Mouse (Mus musculus): ENCODE data around the gene Baz2a. TPM values are rescaled to one million over a fixed set of nuclear protein-coding genes. Genes with fewer than 3 reads are reported as not detected.

Baz2a gene
- polyA plus RNA-seq, 1 experiment from 2014 or later: 17.1 TPM

MicroRNA genes within 50 kb of the gene (microRNA counts, 519-probe panel; counts per million panel counts)
- not detected for microRNA mmu-miR-677

Small RNA genes lying within 50 kb of the gene (microRNA-seq; reads per million reads assigned to microRNA genes)
- 15.6 reads per million, percentile 27 among the genes with 10 or more reads in this experiment for gene Mir677

Other genes with a start within 250 kb of the Baz2a start
- not detected in 2 replicates for gene Rdh19, start 241.6 kb upstream of the Baz2a start, polyA plus RNA-seq (2014; fragmentation: Nextera tagmentation; extraction: Ambion mirVana)
- not detected in 2 replicates for gene Rdh16f2, start 225.1 kb upstream of the Baz2a start, polyA plus RNA-seq (2014; fragmentation: Nextera tagmentation; extraction: Ambion mirVana)
- not detected in 2 replicates for gene Rdh7, start 202.8 kb upstream of the Baz2a start, polyA plus RNA-seq (2014; fragmentation: Nextera tagmentation; extraction: Ambion mirVana)
- gene Sdr9c7, start 193.1 kb upstream of the Baz2a start, polyA plus RNA-seq (2014; fragmentation: Nextera tagmentation; extraction: Ambion mirVana): not detected in 2 replicates
- not detected in 2 replicates for gene Hsd17b6, start 84.0 kb upstream of the Baz2a start, polyA plus RNA-seq (2014; fragmentation: Nextera tagmentation; extraction: Ambion mirVana)
- gene Prim1, start 76.4 kb upstream of the Baz2a start, polyA plus RNA-seq (2014; fragmentation: Nextera tagmentation; extraction: Ambion mirVana): 111 TPM in 2 replicates
- 1,036 and 1,045 TPM in 2 replicates for gene Naca, start 56.0 kb upstream of the Baz2a start, polyA plus RNA-seq (2014; fragmentation: Nextera tagmentation; extraction: Ambion mirVana)
- 631 and 646 TPM in 2 replicates for gene Ptges3, start 32.6 kb upstream of the Baz2a start, polyA plus RNA-seq (2014; fragmentation: Nextera tagmentation; extraction: Ambion mirVana)
- gene Atp5b, start 8.3 kb upstream of the Baz2a start, polyA plus RNA-seq (2014; fragmentation: Nextera tagmentation; extraction: Ambion mirVana): 2,292 and 2,394 TPM in 2 replicates
- gene Rbms2, start 88.7 kb downstream of the Baz2a start, polyA plus RNA-seq (2014; fragmentation: Nextera tagmentation; extraction: Ambion mirVana): 25.2 and 29.8 TPM in 2 replicates
- 1.6 and 1.9 TPM in 2 replicates for gene Gls2, start 102.9 kb downstream of the Baz2a start, polyA plus RNA-seq (2014; fragmentation: Nextera tagmentation; extraction: Ambion mirVana)
- 32.5 and 33.1 TPM in 2 replicates for gene Spryd4, start 120.2 kb downstream of the Baz2a start, polyA plus RNA-seq (2014; fragmentation: Nextera tagmentation; extraction: Ambion mirVana)
- 0.32 and 0.41 TPM in 2 replicates for gene Mip, start 134.3 kb downstream of the Baz2a start, polyA plus RNA-seq (2014; fragmentation: Nextera tagmentation; extraction: Ambion mirVana)
- gene Timeless, start 140.5 kb downstream of the Baz2a start, polyA plus RNA-seq (2014; fragmentation: Nextera tagmentation; extraction: Ambion mirVana): 92.9 and 95.6 TPM in 2 replicates
- 0.50 and 0.52 TPM in 2 replicates for gene Apon, start 162.5 kb downstream of the Baz2a start, polyA plus RNA-seq (2014; fragmentation: Nextera tagmentation; extraction: Ambion mirVana)
- not detected in 2 replicates for gene Apof, start 177.1 kb downstream of the Baz2a start, polyA plus RNA-seq (2014; fragmentation: Nextera tagmentation; extraction: Ambion mirVana)
- gene Stat2, start 179.0 kb downstream of the Baz2a start, polyA plus RNA-seq (2014; fragmentation: Nextera tagmentation; extraction: Ambion mirVana): 12.0 and 14.0 TPM in 2 replicates
- gene Il23a, start 207.2 kb downstream of the Baz2a start, polyA plus RNA-seq (2014; fragmentation: Nextera tagmentation; extraction: Ambion mirVana): not detected in 2 replicates
- gene Pan2, start 211.8 kb downstream of the Baz2a start, polyA plus RNA-seq (2014; fragmentation: Nextera tagmentation; extraction: Ambion mirVana): 37.5 and 38.7 TPM in 2 replicates
- 343 and 351 TPM in 2 replicates for gene Cnpy2, start 230.9 kb downstream of the Baz2a start, polyA plus RNA-seq (2014; fragmentation: Nextera tagmentation; extraction: Ambion mirVana)
- gene Cs, start 246.2 kb downstream of the Baz2a start, polyA plus RNA-seq (2014; fragmentation: Nextera tagmentation; extraction: Ambion mirVana): 231 and 232 TPM in 2 replicates